Mouse (Mus musculus): ENCODE data around the gene Ctdspl. TPM values are rescaled to one million over a fixed set of nuclear protein-coding genes. Genes with fewer than 3 reads are reported as not detected.

Gene Ctdspl
- polyA plus RNA-seq, 1 experiment from 2014 or later = 13.6 TPM

- Histone ChIP-seq H3K27me3 (ENCODE audit: control insufficient read depth, insufficient read depth, low read length) (no peaks in the 10 kb centered on the region), H3K4me2 (ENCODE audit: low read depth, severe bottlenecking) (no peak overlapping the region), H3K27ac (replicated peaks; ENCODE audit: low read depth, low read length) (no peak overlapping the region), H3K4me3 (ENCODE audit: low read depth, low read length) (no peak overlapping the region), H3K36me3 (ENCODE audit: control insufficient read depth, insufficient read depth, low read length) (no peaks in the 10 kb centered on the region), H3K4me1 (ENCODE audit: control insufficient read depth, insufficient read depth, low read length) (peaks cover 19% of the 10 kb centered on the region), H3K9me3 (ENCODE audit: control insufficient read depth, low read length) (no peaks in the 10 kb centered on the region), H3K9ac (ENCODE audit: low read length) (no peak overlapping the region)
- 90% methylated on average over 7 of the region's 7 CpGs for WGBS
- DNase-seq (ENCODE audit: low spot score) = no peak
- no peak for ATAC-seq (ENCODE audit: insufficient number of reproducible peaks, low FRiP score, low TSS enrichment, low read depth)
Measured at GRCm38 (mm10) chr9:118887201-118887600, 39.1 kb upstream of the Ctdspl start.

DNA sequence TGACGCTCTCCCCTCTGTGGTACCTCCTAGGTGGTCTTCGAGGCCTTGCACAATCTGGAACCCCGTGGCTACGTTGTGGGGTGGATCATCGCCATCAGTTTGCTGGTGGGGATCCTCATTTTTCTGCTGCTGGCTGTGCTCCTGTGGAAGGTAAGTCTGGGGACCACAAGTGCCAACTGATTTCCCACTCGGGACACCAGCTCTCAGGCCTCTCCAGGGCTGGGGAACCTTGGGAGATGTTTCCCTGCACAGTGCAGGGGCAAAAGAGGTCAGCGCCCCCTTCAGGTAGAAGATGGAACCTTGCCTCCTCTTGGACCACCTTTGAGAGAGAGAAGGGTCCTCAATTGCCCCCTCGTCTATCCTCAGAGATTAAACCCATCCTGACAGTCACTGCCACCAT, 38.5 kb upstream of the Ctdspl start:
- Histone ChIP-seq H3K27ac (replicated peaks; ENCODE audit: low read depth, low read length) (no peak overlapping the region), H3K9me3 (ENCODE audit: control insufficient read depth, low read length) (no peaks in the 10 kb centered on the region), H3K36me3 (ENCODE audit: control insufficient read depth, insufficient read depth, low read length) (no peaks in the 10 kb centered on the region), H3K4me2 (ENCODE audit: low read depth, severe bottlenecking) (no peak overlapping the region), H3K4me1 (ENCODE audit: control insufficient read depth, insufficient read depth, low read length) (peaks cover 19% of the 10 kb centered on the region), H3K4me3 (ENCODE audit: low read depth, low read length) (no peak overlapping the region), H3K27me3 (ENCODE audit: control insufficient read depth, insufficient read depth, low read length) (no peaks in the 10 kb centered on the region), H3K9ac (ENCODE audit: low read length) (no peak overlapping the region)
- WGBS = 93% methylated on average over 8 of the region's 8 CpGs
- ATAC-seq (ENCODE audit: insufficient number of reproducible peaks, low FRiP score, low TSS enrichment, low read depth) (no peak), DNase-seq (ENCODE audit: low spot score) (no peak)

- 0 out of 2 replicates have a peak overlapping the region, but pooled peaks have one; percentile 3 for H3K27ac ChIP-seq (replicated peaks; ENCODE audit: low read depth, low read length)
- H3K36me3 ChIP-seq (ENCODE audit: control insufficient read depth, insufficient read depth, low read length) = no peaks in the 10 kb centered on the region
- H3K4me2 ChIP-seq (ENCODE audit: low read depth, severe bottlenecking) = no peak overlapping the region
- H3K4me3 ChIP-seq (ENCODE audit: low read depth, low read length) = no peak overlapping the region
- ATAC-seq (ENCODE audit: insufficient number of reproducible peaks, low FRiP score, low TSS enrichment, low read depth) (no peak), DNase-seq (ENCODE audit: low spot score) (no peak)
- H3K9ac ChIP-seq (ENCODE audit: low read length) = 0 out of 2 replicates have a peak overlapping the region, but pooled peaks have one; percentile 13
- H3K4me1 ChIP-seq (ENCODE audit: control insufficient read depth, insufficient read depth, low read length) = peaks cover 19% of the 10 kb centered on the region
- H3K9me3 ChIP-seq (ENCODE audit: control insufficient read depth, low read length) = no peaks in the 10 kb centered on the region; the same call in 1 of the 2 replicates
- H3K27me3 ChIP-seq (ENCODE audit: control insufficient read depth, insufficient read depth, low read length) = no peaks in the 10 kb centered on the region
- WGBS = 90% methylated on average over 4 of the region's 4 CpGs
Measured at GRCm38 (mm10) chr9:118890149-118890548, 36.1 kb upstream of the Ctdspl start.

GRCm38 (mm10) chr9:118890645-118891044, 35.6 kb upstream of the Ctdspl start:
- Histone ChIP-seq H3K27ac (replicated peaks; ENCODE audit: low read depth, low read length) (no peak overlapping the region), H3K27me3 (ENCODE audit: control insufficient read depth, insufficient read depth, low read length) (no peaks in the 10 kb centered on the region), H3K9me3 (ENCODE audit: control insufficient read depth, low read length) (no peaks in the 10 kb centered on the region; the same call in 1 of the 2 replicates), H3K4me2 (ENCODE audit: low read depth, severe bottlenecking) (no peak overlapping the region), H3K4me3 (ENCODE audit: low read depth, low read length) (no peak overlapping the region), H3K36me3 (ENCODE audit: control insufficient read depth, insufficient read depth, low read length) (no peaks in the 10 kb centered on the region), H3K4me1 (ENCODE audit: control insufficient read depth, insufficient read depth, low read length) (peaks cover 19% of the 10 kb centered on the region), H3K9ac (ENCODE audit: low read length) (no peak overlapping the region)
- DNase-seq (ENCODE audit: low spot score) = no peak
- 17% methylated on average over 2 of the region's 2 CpGs for WGBS
- no peak for ATAC-seq (ENCODE audit: insufficient number of reproducible peaks, low FRiP score, low TSS enrichment, low read depth)

DNA sequence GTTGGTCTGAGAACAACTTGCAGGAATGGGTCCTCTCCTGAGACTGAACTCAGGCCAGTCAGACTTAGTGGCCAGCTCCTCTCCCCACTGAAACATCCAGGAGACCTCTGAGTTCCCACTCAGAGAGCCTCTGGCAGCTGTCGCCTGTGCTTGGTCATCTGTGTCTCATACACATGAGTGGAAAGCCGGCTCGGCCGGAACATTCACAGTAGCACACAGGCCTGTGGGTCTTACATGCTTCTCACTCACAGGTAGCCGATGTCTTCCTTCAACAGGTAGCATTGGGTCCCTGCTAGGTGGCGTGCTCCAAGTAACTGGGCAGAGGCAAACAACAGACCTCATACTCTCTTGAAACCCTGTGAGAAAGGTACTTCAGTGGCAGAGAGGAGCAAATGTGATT, 35.2 kb upstream of the Ctdspl start:
- H3K4me2 ChIP-seq (ENCODE audit: low read depth, severe bottlenecking) = no peak overlapping the region
- H3K9ac ChIP-seq (ENCODE audit: low read length) = no peak overlapping the region
- WGBS = 82% methylated on average over 6 of the region's 6 CpGs
- ATAC-seq (ENCODE audit: insufficient number of reproducible peaks, low FRiP score, low TSS enrichment, low read depth) = no peak
- H3K27ac ChIP-seq (replicated peaks; ENCODE audit: low read depth, low read length) = peak overlapping the region; percentile 30; the same call in 1 of the 2 replicates
- no peaks in the 10 kb centered on the region; the same call in 1 of the 2 replicates for H3K9me3 ChIP-seq (ENCODE audit: control insufficient read depth, low read length)
- DNase-seq (ENCODE audit: low spot score) = no peak
- H3K36me3 ChIP-seq (ENCODE audit: control insufficient read depth, insufficient read depth, low read length) = no peaks in the 10 kb centered on the region
- no peak overlapping the region for H3K4me3 ChIP-seq (ENCODE audit: low read depth, low read length)
- H3K27me3 ChIP-seq (ENCODE audit: control insufficient read depth, insufficient read depth, low read length) = no peaks in the 10 kb centered on the region
- H3K4me1 ChIP-seq (ENCODE audit: control insufficient read depth, insufficient read depth, low read length) = peaks cover 19% of the 10 kb centered on the region

DNA sequence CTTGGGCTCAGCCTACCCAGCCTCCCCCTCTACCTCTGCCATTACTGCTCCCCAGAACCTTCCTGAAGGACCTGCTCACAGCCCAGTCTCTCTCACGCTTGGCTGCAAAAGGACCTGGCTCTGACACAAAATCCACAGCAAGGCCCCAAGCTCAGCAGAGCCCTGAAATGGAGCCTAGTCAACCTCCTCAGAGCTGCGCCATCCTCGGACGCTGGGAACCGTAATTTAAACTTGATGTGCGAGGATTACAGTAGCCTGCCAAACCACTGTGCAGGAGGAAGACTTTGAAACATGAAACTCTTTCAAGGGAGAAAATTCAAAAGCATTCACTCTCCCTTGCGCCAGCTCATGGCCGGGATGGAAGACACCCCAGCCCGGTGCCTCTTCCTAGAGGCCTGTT, 34.7 kb upstream of the Ctdspl start:
- Histone ChIP-seq H3K36me3 (ENCODE audit: control insufficient read depth, insufficient read depth, low read length) (no peaks in the 10 kb centered on the region), H3K27ac (replicated peaks; ENCODE audit: low read depth, low read length) (peak overlapping the region; percentile 30; the same call in 1 of the 2 replicates), H3K4me2 (ENCODE audit: low read depth, severe bottlenecking) (no peak overlapping the region), H3K9me3 (ENCODE audit: control insufficient read depth, low read length) (no peaks in the 10 kb centered on the region; the same call in 1 of the 2 replicates), H3K4me3 (ENCODE audit: low read depth, low read length) (no peak overlapping the region), H3K4me1 (ENCODE audit: control insufficient read depth, insufficient read depth, low read length) (peaks cover 19% of the 10 kb centered on the region), H3K9ac (ENCODE audit: low read length) (no peak overlapping the region), H3K27me3 (ENCODE audit: control insufficient read depth, insufficient read depth, low read length) (no peaks in the 10 kb centered on the region)
- no peak for ATAC-seq (ENCODE audit: insufficient number of reproducible peaks, low FRiP score, low TSS enrichment, low read depth)
- WGBS = 50% methylated on average over 9 of the region's 9 CpGs
- no peak for DNase-seq (ENCODE audit: low spot score)

- Histone ChIP-seq H3K36me3 (ENCODE audit: control insufficient read depth, insufficient read depth, low read length) (no peaks in the 10 kb centered on the region), H3K27me3 (ENCODE audit: control insufficient read depth, insufficient read depth, low read length) (no peaks in the 10 kb centered on the region), H3K9me3 (ENCODE audit: control insufficient read depth, low read length) (no peaks in the 10 kb centered on the region; the same call in 1 of the 2 replicates), H3K9ac (ENCODE audit: low read length) (no peak overlapping the region), H3K4me2 (ENCODE audit: low read depth, severe bottlenecking) (no peak overlapping the region), H3K4me3 (ENCODE audit: low read depth, low read length) (no peak overlapping the region), H3K4me1 (ENCODE audit: control insufficient read depth, insufficient read depth, low read length) (peaks cover 18% of the 10 kb centered on the region), H3K27ac (replicated peaks; ENCODE audit: low read depth, low read length) (no peak overlapping the region)
- WGBS = 79% methylated on average over 2 of the region's 2 CpGs
- ATAC-seq (ENCODE audit: insufficient number of reproducible peaks, low FRiP score, low TSS enrichment, low read depth) (0 out of 2 replicates have a peak, but pooled peaks have one; percentile 41), DNase-seq (ENCODE audit: low spot score) (no peak)
Measured at GRCm38 (mm10) chr9:118895101-118895500, 31.2 kb upstream of the Ctdspl start.

- no peak for DNase-seq (ENCODE audit: low spot score)
- Histone ChIP-seq H3K9me3 (ENCODE audit: control insufficient read depth, low read length) (no peaks in the 10 kb centered on the region), H3K9ac (ENCODE audit: low read length) (no peak overlapping the region), H3K4me3 (ENCODE audit: low read depth, low read length) (no peak overlapping the region), H3K4me1 (ENCODE audit: control insufficient read depth, insufficient read depth, low read length) (peaks cover 4% of the 10 kb centered on the region), H3K4me2 (ENCODE audit: low read depth, severe bottlenecking) (no peak overlapping the region), H3K27ac (replicated peaks; ENCODE audit: low read depth, low read length) (no peak overlapping the region), H3K36me3 (ENCODE audit: control insufficient read depth, insufficient read depth, low read length) (no peaks in the 10 kb centered on the region), H3K27me3 (ENCODE audit: control insufficient read depth, insufficient read depth, low read length) (no peaks in the 10 kb centered on the region)
- ATAC-seq (ENCODE audit: insufficient number of reproducible peaks, low FRiP score, low TSS enrichment, low read depth) = no peak
- 75% methylated on average over 2 of the region's 2 CpGs for WGBS
Measured at GRCm38 (mm10) chr9:118900677-118901076, 25.6 kb upstream of the Ctdspl start.

DNA sequence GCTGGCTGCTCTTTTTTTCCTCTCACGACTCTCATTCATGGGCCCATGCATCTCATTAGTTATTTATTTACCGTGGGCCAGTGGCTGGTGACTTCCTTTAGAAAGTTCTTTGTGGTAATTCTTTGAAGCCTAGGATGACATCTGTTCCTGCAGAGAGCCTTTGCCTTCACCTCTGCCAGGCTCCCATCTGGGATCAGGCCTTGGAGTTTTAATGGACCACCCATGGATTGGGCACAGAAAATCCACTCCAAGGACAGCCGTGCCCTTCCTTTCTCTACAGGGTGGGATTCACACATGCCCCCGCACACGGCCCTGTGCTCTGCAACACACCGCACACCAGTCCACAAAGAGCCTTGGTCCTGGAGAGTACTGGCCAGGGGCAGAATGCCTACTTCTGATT, 24.3 kb upstream of the Ctdspl start:
- 36% methylated on average over 6 of the region's 6 CpGs for WGBS
- Histone ChIP-seq H3K27me3 (ENCODE audit: control insufficient read depth, insufficient read depth, low read length) (no peaks in the 10 kb centered on the region), H3K4me1 (ENCODE audit: control insufficient read depth, insufficient read depth, low read length) (peaks cover 4% of the 10 kb centered on the region), H3K36me3 (ENCODE audit: control insufficient read depth, insufficient read depth, low read length) (no peaks in the 10 kb centered on the region), H3K4me3 (ENCODE audit: low read depth, low read length) (no peak overlapping the region), H3K27ac (replicated peaks; ENCODE audit: low read depth, low read length) (no peak overlapping the region), H3K4me2 (ENCODE audit: low read depth, severe bottlenecking) (no peak overlapping the region), H3K9ac (ENCODE audit: low read length) (no peak overlapping the region), H3K9me3 (ENCODE audit: control insufficient read depth, low read length) (no peaks in the 10 kb centered on the region)
- ATAC-seq (ENCODE audit: insufficient number of reproducible peaks, low FRiP score, low TSS enrichment, low read depth) (no peak), DNase-seq (ENCODE audit: low spot score) (no peak)

Measured in limb, embryonic 11.5 days (tissue).